Mouse (Mus musculus) embryonic facial prominence, embryonic 14.5 days (tissue): ENCODE results near the gene Nob1. TPM values are rescaled to one million over a fixed set of nuclear protein-coding genes. Genes with fewer than 3 reads are reported as not detected.
A peak's percentile ranks its signal among the peaks of the same experiment; 100 is the strongest.

Experiments used
- ATAC-seq: fragments of 200-750 bp; cut with Nextera tagmentation; 2 replicates; pipeline ENCODE4 v1.8.0; 2017; ENCODE audit warnings: low read depth, moderate number of reproducible peaks, moderate TSS enrichment
- DNase-seq: peaks from one replicate; pipeline ENCODE4 v3.0.0-alpha.2; 2015; ENCODE audit warnings: low spot score
- H3K27ac ChIP-seq: fragments of 300-500 bp; sonication (generic); replicated peaks from 2 replicates; pipeline ENCODE4 v1.5.1; 2014; ENCODE audit warnings: low read depth, mild to moderate bottlenecking, low read length, moderate library complexity
- H3K27me3 ChIP-seq: fragments of 300-500 bp; sonication (generic); replicated peaks from 2 replicates; pipeline ENCODE4 v1.6.1; 2014; ENCODE audit warnings: low read length; ENCODE audit not compliant: control insufficient read depth, insufficient read depth
- H3K36me3 ChIP-seq: fragments of 300-500 bp; sonication (generic); 2 replicates; pipeline ENCODE4 v1.6.1; 2014; ENCODE audit warnings: low read length, mixed read lengths; ENCODE audit not compliant: control insufficient read depth, insufficient read depth
- H3K4me1 ChIP-seq: fragments of 300-500 bp; sonication (generic); 2 replicates; pipeline ENCODE4 v1.6.1; 2014; ENCODE audit warnings: antibody characterized with exemption, low read length; ENCODE audit not compliant: control insufficient read depth, insufficient read depth
- H3K4me2 ChIP-seq: fragments of 300-500 bp; sonication (generic); 2 replicates; pipeline ENCODE4 v1.6.1; 2014; ENCODE audit warnings: low read depth, mild to moderate bottlenecking, low read length, moderate library complexity, mixed read lengths
- H3K4me3 ChIP-seq: fragments of 300-500 bp; sonication (generic); 2 replicates; pipeline ENCODE4 v1.5.1; 2014; ENCODE audit warnings: low read depth, mild to moderate bottlenecking, low read length
- H3K9ac ChIP-seq: fragments of 300-500 bp; sonication (generic); 2 replicates; pipeline ENCODE4 v1.6.1; 2014; ENCODE audit warnings: low read depth, mild to moderate bottlenecking, low read length, moderate library complexity, mixed read lengths
- H3K9me3 ChIP-seq: fragments of 300-500 bp; sonication (generic); 2 replicates; pipeline ENCODE4 v1.6.1; 2016; ENCODE audit warnings: low read length; ENCODE audit not compliant: control insufficient read depth
- WGBS: fragments of 180-500 bp; shearing (Covaris S2); extraction: QIAGEN DNeasy Blood & Tissue Kit; methylation state at CpG from one replicate; pipeline ENCODE4 v1.1.7; 2014; 5-methylcytosine and 5-hydroxymethylcytosine counted together
- polyA plus RNA-seq: library from polyadenylated mRNA; unstranded; fragments of >200 nt; fragmentation: Nextera tagmentation; extraction: Ambion mirVana; gene quantifications from 2 replicates; pipeline ENCODE4 v1.2.1, GENCODE M21; 2014

Gene Nob1
- polyA plus RNA-seq, 1 experiment from 2014 or later: 42.8 TPM

GRCm38 (mm10) chr8:107458281-107458680 is 33.4 kb upstream of the Nob1 start:
- no peak overlapping the region for H3K9ac ChIP-seq
- WGBS: 61% methylated on average over 6 of the region's 6 CpGs
- peak overlapping the region; percentile 52 for H3K27ac ChIP-seq
- no peaks in the 10 kb centered on the region for H3K9me3 ChIP-seq
- no peaks in the 10 kb centered on the region for H3K27me3 ChIP-seq
- H3K4me2 ChIP-seq: no peak overlapping the region
- H3K4me1 ChIP-seq: no peaks in the 10 kb centered on the region
- no peak for DNase-seq
- ATAC-seq: no peak
- peaks cover 23% of the 10 kb centered on the region for H3K36me3 ChIP-seq
- no peak overlapping the region for H3K4me3 ChIP-seq

- no peak overlapping the region for H3K4me3 ChIP-seq
- no peak overlapping the region for H3K9ac ChIP-seq
- H3K4me2 ChIP-seq: no peak overlapping the region
- peak overlapping the region; percentile 52 for H3K27ac ChIP-seq
- H3K27me3 ChIP-seq: no peaks in the 10 kb centered on the region
- H3K4me1 ChIP-seq: no peaks in the 10 kb centered on the region
- H3K36me3 ChIP-seq: peaks cover 29% of the 10 kb centered on the region
- ATAC-seq: no peak
- no peak for DNase-seq
- 64% methylated on average over 4 of the region's 4 CpGs for WGBS
- no peaks in the 10 kb centered on the region for H3K9me3 ChIP-seq
These were observed 32.9 kb upstream of the Nob1 start for GRCm38 (mm10) chr8:107457725-107458124.

GRCm38 (mm10) chr8:107455268-107455667 is 30.4 kb upstream of the Nob1 start:
- H3K27ac ChIP-seq: 0 out of 2 replicates have a peak overlapping the region, but pooled peaks have one; percentile 7
- peak; percentile 72 for DNase-seq
- WGBS: 8% methylated on average over 3 of the region's 3 CpGs

GRCm38 (mm10) chr8:107453386-107453785 is 28.5 kb upstream of the Nob1 start:
- ATAC-seq (no peak), DNase-seq (no peak)
- Histone ChIP-seq H3K4me2 (no peak overlapping the region), H3K9me3 (no peaks in the 10 kb centered on the region), H3K4me1 (0 out of 2 replicates have a peak, but pooled peaks cover 3% of the 10 kb centered on the region), H3K9ac (no peak overlapping the region), H3K36me3 (peaks cover 23% of the 10 kb centered on the region), H3K4me3 (no peak overlapping the region), H3K27me3 (no peaks in the 10 kb centered on the region), H3K27ac (no peak overlapping the region)
- WGBS: 95% methylated on average over 11 of the region's 11 CpGs

More at GRCm38 (mm10) chr8:107455268-107455667, 30.4 kb upstream of the Nob1 start:
- H3K4me1 ChIP-seq: no peaks in the 10 kb centered on the region
- H3K27me3 ChIP-seq: no peaks in the 10 kb centered on the region
- H3K9me3 ChIP-seq: no peaks in the 10 kb centered on the region
- peaks cover 25% of the 10 kb centered on the region for H3K36me3 ChIP-seq
- H3K9ac ChIP-seq: no peak overlapping the region
- H3K4me2 ChIP-seq: no peak overlapping the region
- ATAC-seq: 0 out of 2 replicates have a peak, but pooled peaks have one; percentile 33
- H3K4me3 ChIP-seq: no peak overlapping the region

- H3K9me3 ChIP-seq: no peaks in the 10 kb centered on the region
- peak overlapping the region; percentile 36; the same call in 1 of the 2 replicates for H3K27ac ChIP-seq
- ATAC-seq (no peak), DNase-seq (no peak)
- H3K4me2 ChIP-seq: no peak overlapping the region
- H3K4me3 ChIP-seq: no peak overlapping the region
- 78% methylated on average over 13 of the region's 13 CpGs for WGBS
- H3K36me3 ChIP-seq: peaks cover 14% of the 10 kb centered on the region
- no peak overlapping the region for H3K9ac ChIP-seq
- H3K27me3 ChIP-seq: no peaks in the 10 kb centered on the region
- H3K4me1 ChIP-seq: 0 out of 2 replicates have a peak, but pooled peaks cover 3% of the 10 kb centered on the region
These were observed 26.7 kb upstream of the Nob1 start for GRCm38 (mm10) chr8:107451414-107452066.

DNA sequence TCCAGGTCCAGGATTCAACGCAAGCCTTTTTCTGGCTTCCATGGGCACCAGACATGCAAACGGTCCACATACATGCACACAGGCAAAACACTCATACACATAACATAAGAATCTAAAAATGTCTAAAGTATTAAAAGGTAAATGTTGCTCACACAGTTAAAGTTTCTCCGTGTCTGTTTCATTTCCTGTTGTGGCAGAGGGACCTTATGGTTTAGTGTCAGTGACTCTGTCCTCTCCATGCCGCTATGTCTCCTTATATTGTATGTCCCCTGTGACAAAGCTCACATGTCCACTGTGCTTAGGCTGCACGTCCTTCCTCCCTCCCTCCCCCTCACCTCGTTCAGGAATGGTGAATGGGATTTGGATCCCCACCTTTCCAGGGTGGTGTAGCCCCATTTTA is 24.8 kb upstream of the Nob1 start:
- no peaks in the 10 kb centered on the region for H3K27me3 ChIP-seq
- 0 out of 2 replicates have a peak, but pooled peaks cover 8% of the 10 kb centered on the region for H3K4me1 ChIP-seq
- H3K9ac ChIP-seq: no peak overlapping the region
- ATAC-seq (no peak), DNase-seq (no peak)
- WGBS: 73% methylated on average over 6 of the region's 6 CpGs
- peaks cover 14% of the 10 kb centered on the region for H3K36me3 ChIP-seq
- H3K27ac ChIP-seq: no peak overlapping the region
- no peak overlapping the region for H3K4me2 ChIP-seq
- H3K4me3 ChIP-seq: no peak overlapping the region
- H3K9me3 ChIP-seq: no peaks in the 10 kb centered on the region

- H3K4me1 ChIP-seq: peaks cover 13% of the 10 kb centered on the region; the same call in 1 of the 2 replicates
- no peaks in the 10 kb centered on the region for H3K9me3 ChIP-seq
- no peaks in the 10 kb centered on the region for H3K27me3 ChIP-seq
- 40% methylated on average over 8 of the region's 8 CpGs for WGBS
- H3K4me2 ChIP-seq: no peak overlapping the region
- no peak overlapping the region for H3K4me3 ChIP-seq
- no peak overlapping the region for H3K9ac ChIP-seq
- DNase-seq (no peak), ATAC-seq (no peak)
- H3K36me3 ChIP-seq: peaks cover 14% of the 10 kb centered on the region
- no peak overlapping the region for H3K27ac ChIP-seq
These were observed 24.3 kb upstream of the Nob1 start for GRCm38 (mm10) chr8:107449130-107449529.

DNA sequence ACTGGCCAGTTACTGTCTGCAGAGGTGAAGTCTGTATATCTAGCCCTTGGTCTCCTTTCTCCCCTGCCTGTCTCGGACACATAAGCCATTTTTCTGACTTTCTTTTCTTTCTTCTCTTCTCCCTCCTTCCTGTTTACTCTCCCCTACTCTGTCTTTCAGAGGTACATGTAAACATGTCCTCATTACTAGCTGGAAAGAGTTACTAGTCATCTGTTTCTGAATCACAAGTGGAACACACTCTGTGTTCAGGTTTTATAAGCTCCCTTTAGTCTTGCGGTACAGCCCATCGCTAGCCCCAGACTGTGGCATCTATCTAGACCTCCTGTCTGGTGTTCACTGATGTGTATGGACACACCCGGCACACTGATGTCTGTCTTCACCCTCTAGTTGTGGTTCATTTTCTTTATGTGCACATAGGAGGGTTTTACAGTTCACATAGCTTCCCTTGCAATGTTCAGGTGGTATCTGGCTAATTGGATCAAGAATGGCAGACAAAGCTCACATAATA is 23.6 kb upstream of the Nob1 start:
- Histone ChIP-seq H3K9me3 (no peaks in the 10 kb centered on the region), H3K36me3 (peaks cover 9% of the 10 kb centered on the region), H3K27ac (no peak overlapping the region), H3K9ac (no peak overlapping the region), H3K4me2 (no peak overlapping the region), H3K4me1 (peaks cover 13% of the 10 kb centered on the region; the same call in 1 of the 2 replicates), H3K27me3 (no peaks in the 10 kb centered on the region), H3K4me3 (no peak overlapping the region)
- no peak for DNase-seq
- no peak for ATAC-seq
- WGBS: 72% methylated on average over 4 of the region's 4 CpGs

- H3K27ac ChIP-seq: no peak overlapping the region
- peaks cover 13% of the 10 kb centered on the region; the same call in 1 of the 2 replicates for H3K4me1 ChIP-seq
- DNase-seq: no peak
- no peaks in the 10 kb centered on the region for H3K27me3 ChIP-seq
- ATAC-seq: no peak
- no peaks in the 10 kb centered on the region for H3K9me3 ChIP-seq
- peaks cover 2% of the 10 kb centered on the region; the same call in 1 of the 2 replicates for H3K36me3 ChIP-seq
- H3K4me2 ChIP-seq: no peak overlapping the region
- no peak overlapping the region for H3K4me3 ChIP-seq
- no peak overlapping the region for H3K9ac ChIP-seq
These were observed 22.9 kb upstream of the Nob1 start for GRCm38 (mm10) chr8:107447713-107448112.
